Mouse (Mus musculus) inflammation-experienced regulatory T-cells, adult 6 months (primary cell): ENCODE measurements around the gene Mrln. TPM values are rescaled to one million over a fixed set of nuclear protein-coding genes. Genes with fewer than 3 reads are reported as not detected.

ENCODE experiments used
- ATAC-seq: one replicate; pipeline ENCODE4 v1.8.0; 2017
- polyA plus RNA-seq, 3 experiments: library from polyadenylated mRNA; unstranded; fragments of 100-300 nt; shearing (Covaris generic); gene quantifications; one replicate each; pipeline ENCODE4 v1.2.1; 2017

Gene Mrln
- polyA plus RNA-seq: not detected

- no peak for ATAC-seq
Measured at GRCm38 (mm10) chr10:70204505-70205399, at the start of gene Mrln. Gene Mrln, plus strand, starts transcription at chr10:70204664.

GRCm38 (mm10) chr10:70156431-70157165, 47.9 kb upstream of the Mrln start:
- no peak for ATAC-seq

GRCm38 (mm10) chr10:70159651-70160320, 44.7 kb upstream of the Mrln start:
- ATAC-seq: no peak

GRCm38 (mm10) chr10:70160811-70161210, 43.7 kb upstream of the Mrln start:
- ATAC-seq: no peak

GRCm38 (mm10) chr10:70161504-70161903, 43.0 kb upstream of the Mrln start:
- ATAC-seq: no peak

GRCm38 (mm10) chr10:70163681-70164080, 40.8 kb upstream of the Mrln start:
- no peak for ATAC-seq

- no peak for ATAC-seq
Measured at GRCm38 (mm10) chr10:70165877-70166276, 38.6 kb upstream of the Mrln start.

GRCm38 (mm10) chr10:70166427-70166826, 38.0 kb upstream of the Mrln start:
- no peak for ATAC-seq

- ATAC-seq: no peak
Measured at GRCm38 (mm10) chr10:70167625-70168024, 36.8 kb upstream of the Mrln start.

GRCm38 (mm10) chr10:70168396-70168795, 36.1 kb upstream of the Mrln start:
- ATAC-seq: no peak

GRCm38 (mm10) chr10:70169044-70169443, 35.4 kb upstream of the Mrln start:
- ATAC-seq: no peak

- ATAC-seq: peak; percentile 77
Measured at GRCm38 (mm10) chr10:70173314-70173713, 31.1 kb upstream of the Mrln start.

- ATAC-seq: no peak
Measured at GRCm38 (mm10) chr10:70174494-70175190, 29.8 kb upstream of the Mrln start.

- peak; percentile 66 for ATAC-seq
Measured at GRCm38 (mm10) chr10:70180727-70181126, 23.7 kb upstream of the Mrln start.

- peak; percentile 36 for ATAC-seq
Measured at GRCm38 (mm10) chr10:70181279-70181972, 23.0 kb upstream of the Mrln start.

- ATAC-seq: no peak
Measured at GRCm38 (mm10) chr10:70183210-70184080, 21.0 kb upstream of the Mrln start.

- no peak for ATAC-seq
Measured at GRCm38 (mm10) chr10:70186136-70186535, 18.3 kb upstream of the Mrln start.

GRCm38 (mm10) chr10:70186586-70186985, 17.9 kb upstream of the Mrln start:
- no peak for ATAC-seq

GRCm38 (mm10) chr10:70189864-70190263, 14.6 kb upstream of the Mrln start:
- no peak for ATAC-seq

- ATAC-seq: no peak
Measured at GRCm38 (mm10) chr10:70194283-70194682, 10.2 kb upstream of the Mrln start.

GRCm38 (mm10) chr10:70195279-70195678, 9.2 kb upstream of the Mrln start:
- no peak for ATAC-seq
